Mouse (Mus musculus): ENCODE measurements around the gene Glyctk.

- TF ChIP-seq CTCF (IDR thresholded peaks at IDR 0.05; ENCODE audit: borderline replicate concordance, insufficient read depth, low read depth, low read length) (no peak), POLR2A (IDR thresholded peaks at IDR 0.05; ENCODE audit: borderline replicate concordance, insufficient read depth, low read length) (no peak)
These were observed 14.6 kb upstream of the Glyctk start for GRCm38 (mm10) chr9:106172527-106172926.

All from cerebellum, adult 2 months (tissue).